Comparison of ENCODE assay signal across 13 mouse cellular contexts in genomic region chr6:129233366-129233954, GRCm38 (mm10). TPM values are rescaled to one million over a fixed set of nuclear protein-coding genes. Genes with fewer than 3 reads are reported as not detected.
DNase-seq lines count a peak whose midpoint lies in the region; ATAC-seq and TF ChIP-seq lines count a peak whose summit lies in the region.
"Had no signal": no experiment of that assay in that cellular context is flagged by ENCODE, and none has a peak within 500 bp of the region (broad histone marks: within the 10 kb centered on the region; RNA-seq: fewer than 3 reads in every experiment).

No protein-coding gene starts in this region.

- no peak for TF ChIP-seq CTCF in intestine, postnatal 0 days (IDR thresholded peaks at IDR 0.05; ENCODE audit: low read depth)

- peak overlapping the region; percentile 18 for H3K27ac ChIP-seq in kidney, embryonic 15.5 days
- H3K27ac ChIP-seq in intestine, postnatal 0 days (ENCODE audit: low read depth, low read length), result peak overlapping the region; percentile 41
- H3K27ac ChIP-seq in stomach, embryonic 16.5 days (ENCODE audit: low read length), result peak overlapping the region; percentile 46; the same call in 1 of the 2 replicates
- H3K27ac ChIP-seq in neural tube, embryonic 15.5 days (replicated peaks), result no peak overlapping the region
- H3K27ac ChIP-seq: limb, embryonic 13.5 days had no signal

- H3K9me3 ChIP-seq in kidney, embryonic 15.5 days (replicated peaks), result no peaks in the 10 kb centered on the region
- H3K9me3 ChIP-seq in intestine, postnatal 0 days (ENCODE audit: control insufficient read depth), result no peaks in the 10 kb centered on the region
- H3K9me3 ChIP-seq in stomach, embryonic 16.5 days (replicated peaks; ENCODE audit: control insufficient read depth, low read length), result no peaks in the 10 kb centered on the region
- no peaks in the 10 kb centered on the region for H3K9me3 ChIP-seq in neural tube, embryonic 15.5 days (replicated peaks)
- H3K9me3 ChIP-seq: limb, embryonic 13.5 days had no signal

- ATAC-seq in kidney, embryonic 15.5 days (replicated peaks; ENCODE audit: low FRiP score), result no peak
- ATAC-seq in intestine, postnatal 0 days, result no peak
- no peak for ATAC-seq in stomach, embryonic 16.5 days (ENCODE audit: insufficient read depth, low FRiP score)
- no peak for ATAC-seq in neural tube, embryonic 15.5 days (ENCODE audit: low FRiP score)

- no peaks in the 10 kb centered on the region for H3K27me3 ChIP-seq in kidney, embryonic 15.5 days
- H3K27me3 ChIP-seq in intestine, postnatal 0 days (replicated peaks; ENCODE audit: control insufficient read depth, insufficient read depth, low read length), result no peaks in the 10 kb centered on the region
- no peaks in the 10 kb centered on the region for H3K27me3 ChIP-seq in stomach, embryonic 16.5 days (ENCODE audit: control insufficient read depth, insufficient read depth, low read length)
- no peaks in the 10 kb centered on the region for H3K27me3 ChIP-seq in neural tube, embryonic 15.5 days (replicated peaks)
- H3K27me3 ChIP-seq: limb, embryonic 13.5 days had no signal

- no peak for DNase-seq in kidney, postnatal 14 days
- DNase-seq in thymus, postnatal 36 days, result peak; percentile 33 to 40
- DNase-seq in thymus, postnatal 10 days (ENCODE audit: low spot score in 2 of 2), result no peak
- no peak for DNase-seq in adrenal gland, adult 2 months
- DNase-seq: cerebellum, adult 9-10 months had no signal

- no peak overlapping the region for H3K9ac ChIP-seq in kidney, embryonic 15.5 days
- H3K9ac ChIP-seq in intestine, postnatal 0 days (ENCODE audit: low read depth, low read length), result no peak overlapping the region
- no peak overlapping the region for H3K9ac ChIP-seq in stomach, embryonic 16.5 days (ENCODE audit: low read length)
- no peak overlapping the region for H3K9ac ChIP-seq in neural tube, embryonic 15.5 days (replicated peaks)
- H3K9ac ChIP-seq: limb, embryonic 13.5 days had no signal

- WGBS in kidney, embryonic 15.5 days, result 83% methylated on average over 6 of the region's 6 CpGs
- WGBS in intestine, postnatal 0 days, result 74% methylated on average over 6 of the region's 6 CpGs
- WGBS in stomach, embryonic 16.5 days, result 81% methylated on average over 6 of the region's 6 CpGs
- 88% methylated on average over 6 of the region's 6 CpGs for WGBS in neural tube, embryonic 15.5 days

- H3K4me1 ChIP-seq in kidney, embryonic 15.5 days, result peaks cover 20% of the 10 kb centered on the region
- H3K4me1 ChIP-seq in intestine, postnatal 0 days (replicated peaks; ENCODE audit: control insufficient read depth, insufficient read depth, low read length), result peaks cover 16% of the 10 kb centered on the region; the same call in 1 of the 2 replicates
- peaks cover 24% of the 10 kb centered on the region for H3K4me1 ChIP-seq in stomach, embryonic 16.5 days (ENCODE audit: control insufficient read depth, insufficient read depth, low read length)
- H3K4me1 ChIP-seq in neural tube, embryonic 15.5 days, result peaks cover 9% of the 10 kb centered on the region

- no peaks in the 10 kb centered on the region for H3K36me3 ChIP-seq in kidney, embryonic 15.5 days
- no peaks in the 10 kb centered on the region; the same call in 1 of the 2 replicates for H3K36me3 ChIP-seq in intestine, postnatal 0 days (ENCODE audit: control insufficient read depth, insufficient read depth)
- H3K36me3 ChIP-seq in stomach, embryonic 16.5 days (ENCODE audit: control insufficient read depth, insufficient read depth, low read length), result no peaks in the 10 kb centered on the region
- H3K36me3 ChIP-seq in neural tube, embryonic 15.5 days, result no peaks in the 10 kb centered on the region
- H3K36me3 ChIP-seq: limb, embryonic 13.5 days had no signal

- no peak overlapping the region for H3K4me3 ChIP-seq in kidney, embryonic 15.5 days (replicated peaks)
- no peak overlapping the region for H3K4me3 ChIP-seq in intestine, postnatal 0 days (ENCODE audit: low read depth, low read length)
- H3K4me3 ChIP-seq in stomach, embryonic 16.5 days (replicated peaks; ENCODE audit: low read length), result no peak overlapping the region
- no peak overlapping the region for H3K4me3 ChIP-seq in neural tube, embryonic 15.5 days (replicated peaks)
- H3K4me3 ChIP-seq: erythroblast, embryonic 14.5 days; limb, embryonic 13.5 days had no signal

- H3K4me2 ChIP-seq in kidney, embryonic 15.5 days, result no peak overlapping the region
- no peak overlapping the region for H3K4me2 ChIP-seq in intestine, postnatal 0 days (replicated peaks; ENCODE audit: low read depth)
- H3K4me2 ChIP-seq in stomach, embryonic 16.5 days (ENCODE audit: low read depth, low read length), result no peak overlapping the region
- no peak overlapping the region for H3K4me2 ChIP-seq in neural tube, embryonic 15.5 days
- H3K4me2 ChIP-seq: limb, embryonic 13.5 days had no signal

RNA-seq across cellular contexts. Expression of gene Cd69, which starts 41.8 kb away (rescaled TPM):
- not detected in 2 replicates for polyA plus RNA-seq in kidney, embryonic 15.5 days (2015; fragmentation: Nextera tagmentation; extraction: Ambion mirVana)
- 0.12 and 0.16 TPM in 2 replicates for polyA plus RNA-seq in intestine, postnatal 0 days (2015; fragmentation: Nextera tagmentation; extraction: Ambion mirVana)
- polyA plus RNA-seq in stomach, embryonic 16.5 days (2015; fragmentation: Nextera tagmentation; extraction: Ambion mirVana), result 0.20 and 0.48 TPM in 2 replicates
- 0.09 and 0.47 TPM in 2 replicates for polyA plus RNA-seq in neural tube, embryonic 15.5 days (2015; fragmentation: Nextera tagmentation; extraction: Ambion mirVana)
- total RNA-seq in adrenal gland, adult 2 months (2021), result under 1 TPM in 1 of 2 experiments, not detected in 1; 0.38 TPM
- polyA plus RNA-seq in adrenal gland, adult 2 months (2012; rRNA removed), result not detected in 2 replicates
- total RNA-seq: gastrocnemius, adult 8-10 months had no signal

RNA-seq across cellular contexts. Expression of gene Clec2d, which starts 53.0 kb away (rescaled TPM):
- polyA plus RNA-seq in kidney, embryonic 15.5 days (2015; fragmentation: Nextera tagmentation; extraction: Ambion mirVana), result 0.51 and 1.1 TPM in 2 replicates
- polyA plus RNA-seq in intestine, postnatal 0 days (2015; fragmentation: Nextera tagmentation; extraction: Ambion mirVana), result 1.1 and 1.4 TPM in 2 replicates
- polyA plus RNA-seq in stomach, embryonic 16.5 days (2015; fragmentation: Nextera tagmentation; extraction: Ambion mirVana), result 0.72 and 0.81 TPM in 2 replicates
- 0.24 and 0.40 TPM in 2 replicates for polyA plus RNA-seq in neural tube, embryonic 15.5 days (2015; fragmentation: Nextera tagmentation; extraction: Ambion mirVana)
- 10 to 100 TPM; 44.0 to 49.6 TPM for total RNA-seq in adrenal gland, adult 2 months (2021)
- polyA plus RNA-seq in adrenal gland, adult 2 months (2012; rRNA removed), result 2.7 and 3.3 TPM in 2 replicates
- polyA plus RNA-seq: erythroblast, embryonic 14.5 days; hindbrain, embryonic 11.5 days; limb, embryonic 13.5 days had no signal

Comparison
In these comparisons a context has a peak if more than half of its experiments do, and no peak if none do; other contexts are left out.
1. DNase-seq: peak in thymus, postnatal 36 days (2 of 2); none in kidney, postnatal 14 days (single experiment), thymus, postnatal 10 days (0 of 2) and adrenal gland, adult 2 months (single experiment).